Mouse (Mus musculus) hindbrain, postnatal 0 days (tissue): ENCODE measurements around the gene Hormad2. TPM values are rescaled to one million over a fixed set of nuclear protein-coding genes. Genes with fewer than 3 reads are reported as not detected.

Source experiments
- ATAC-seq: fragments of 200-750 bp; cut with Nextera tagmentation; 2 replicates; pipeline ENCODE4 v1.8.0; 2017; ENCODE audit warnings: mild to moderate bottlenecking, moderate TSS enrichment, moderate library complexity
- DNase-seq: peaks from one replicate; pipeline ENCODE4 v3.0.0-alpha.2; 2015; ENCODE audit warnings: low spot score
- H3K27ac ChIP-seq: fragments of 300-500 bp; sonication (generic); 2 replicates; pipeline ENCODE4 v1.5.1; 2014; ENCODE audit warnings: mild to moderate bottlenecking
- H3K27me3 ChIP-seq: fragments of 300-500 bp; sonication (generic); 2 replicates; pipeline ENCODE4 v1.6.1; 2014; ENCODE audit warnings: low read length, mixed read lengths; ENCODE audit not compliant: insufficient read depth
- H3K36me3 ChIP-seq: fragments of 300-500 bp; sonication (generic); 2 replicates; pipeline ENCODE4 v1.6.1; 2014; ENCODE audit warnings: low read length, mixed read lengths; ENCODE audit not compliant: insufficient read depth
- H3K4me1 ChIP-seq: fragments of 300-500 bp; sonication (generic); 2 replicates; pipeline ENCODE4 v1.6.1; 2014; ENCODE audit warnings: antibody characterized with exemption, low read length, mixed read lengths; ENCODE audit not compliant: insufficient read depth
- H3K4me2 ChIP-seq: fragments of 300-500 bp; sonication (generic); 2 replicates; pipeline ENCODE4 v1.6.1; 2014; ENCODE audit warnings: low read depth, mild to moderate bottlenecking, low read length, moderate library complexity, mixed read lengths
- H3K4me3 ChIP-seq: fragments of 300-500 bp; sonication (generic); 2 replicates; pipeline ENCODE4 v1.5.1; 2014; ENCODE audit warnings: low read length
- H3K9ac ChIP-seq: fragments of 300-500 bp; sonication (generic); replicated peaks from 2 replicates; pipeline ENCODE4 v1.6.1; 2014; ENCODE audit warnings: mild to moderate bottlenecking, low read length, moderate library complexity, mixed read lengths
- H3K9me3 ChIP-seq: fragments of 300-500 bp; sonication (generic); 2 replicates; pipeline ENCODE4 v1.6.1; 2016; ENCODE audit warnings: low read length, mixed read lengths
- CTCF ChIP-seq: IDR thresholded peaks from 2 replicates; pipeline ENCODE4 v1.5.1; 2016; ENCODE audit warnings: antibody characterized with exemption, control low read depth, low read depth
- WGBS: fragments of 180-500 bp; shearing (Covaris S2); extraction: QIAGEN DNeasy Blood & Tissue Kit; methylation state at CpG from one replicate; pipeline ENCODE4 v1.1.7; 2014; 5-methylcytosine and 5-hydroxymethylcytosine counted together
- polyA plus RNA-seq: library from polyadenylated mRNA; unstranded; fragments of >200 nt; fragmentation: Nextera tagmentation; extraction: Ambion mirVana; gene quantifications from 2 replicates; pipeline ENCODE4 v1.2.1, GENCODE M21; 2015
- total RNA-seq: library from RNA; depleted of rRNA; stranded (reverse); fragments of >200 nt; gene quantifications from 2 replicates; pipeline ENCODE4 v1.2.3, GENCODE M21; 2014

Gene Hormad2
- total and polyA plus RNA-seq, 2 experiments from 2014 or later: not detected

- DNase-seq: no peak
- 76% methylated on average over 5 of the region's 5 CpGs for WGBS
These were observed 39.7 kb downstream of the Hormad2 start for GRCm38 (mm10) chr11:4401251-4401650.

DNA sequence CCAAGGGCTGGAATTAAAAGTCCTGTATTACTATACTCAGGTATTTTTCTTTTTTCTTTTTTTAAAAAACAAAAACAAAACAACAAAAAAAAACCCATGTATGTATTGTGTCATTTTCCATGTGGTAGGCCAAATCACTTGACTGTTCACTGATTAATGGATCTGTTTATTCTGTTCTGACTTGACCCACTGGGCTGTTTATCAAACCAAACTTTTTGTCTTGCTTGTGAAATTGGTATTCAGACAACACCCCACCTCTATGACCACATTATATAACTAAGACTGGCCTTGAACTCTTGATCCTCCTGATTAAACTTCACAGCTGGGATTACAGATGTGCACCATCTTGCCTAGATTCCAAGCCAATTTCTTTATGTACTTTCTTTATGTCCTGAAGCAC lies 46.7 kb downstream of the Hormad2 start:
- TF ChIP-seq CTCF: no peak
- H3K27me3 ChIP-seq: no peaks in the 10 kb centered on the region
- no peak for ATAC-seq
- DNase-seq: no peak
- no peak overlapping the region for H3K9ac ChIP-seq
- H3K9me3 ChIP-seq: no peaks in the 10 kb centered on the region
- H3K36me3 ChIP-seq: no peaks in the 10 kb centered on the region
- H3K4me1 ChIP-seq: no peaks in the 10 kb centered on the region
- H3K4me2 ChIP-seq: no peak overlapping the region
- H3K27ac ChIP-seq: no peak overlapping the region
- H3K4me3 ChIP-seq: no peak overlapping the region

More at GRCm38 (mm10) chr11:4401251-4401650, 39.7 kb downstream of the Hormad2 start:
- Histone ChIP-seq H3K9ac (no peak overlapping the region), H3K27me3 (no peaks in the 10 kb centered on the region), H3K4me1 (no peaks in the 10 kb centered on the region), H3K4me3 (no peak overlapping the region), H3K27ac (no peak overlapping the region), H3K36me3 (no peaks in the 10 kb centered on the region), H3K4me2 (no peak overlapping the region), H3K9me3 (no peaks in the 10 kb centered on the region)
- TF ChIP-seq CTCF: no peak
- ATAC-seq: no peak

DNA sequence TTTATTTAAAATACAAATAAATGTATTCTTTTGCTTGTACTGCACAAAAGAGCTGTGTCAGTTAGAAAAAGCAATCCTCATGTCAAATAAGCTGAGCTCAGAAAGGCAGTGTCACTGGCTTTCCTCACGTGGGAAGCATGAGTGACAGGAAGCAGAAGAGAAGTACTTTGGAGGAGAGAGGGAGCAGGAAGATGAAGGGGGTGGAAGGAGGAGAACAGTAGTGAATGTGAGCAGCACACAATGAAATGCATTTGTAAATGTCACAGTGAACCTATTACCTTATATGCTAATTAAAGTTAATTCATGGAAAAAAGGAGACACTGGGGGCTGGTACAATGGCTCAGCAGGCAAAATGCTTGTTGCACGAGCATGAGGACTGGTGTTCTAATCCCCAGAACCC lies 52.9 kb downstream of the Hormad2 start:
- H3K9ac ChIP-seq: no peak overlapping the region
- H3K4me3 ChIP-seq: no peak overlapping the region
- no peaks in the 10 kb centered on the region for H3K4me1 ChIP-seq
- H3K9me3 ChIP-seq: no peaks in the 10 kb centered on the region
- no peak overlapping the region for H3K4me2 ChIP-seq
- 13% methylated on average over 2 of the region's 2 CpGs for WGBS
- ATAC-seq: no peak
- H3K27me3 ChIP-seq: no peaks in the 10 kb centered on the region
- no peaks in the 10 kb centered on the region for H3K36me3 ChIP-seq
- no peak for DNase-seq
- TF ChIP-seq CTCF: no peak
- no peak overlapping the region for H3K27ac ChIP-seq

DNA sequence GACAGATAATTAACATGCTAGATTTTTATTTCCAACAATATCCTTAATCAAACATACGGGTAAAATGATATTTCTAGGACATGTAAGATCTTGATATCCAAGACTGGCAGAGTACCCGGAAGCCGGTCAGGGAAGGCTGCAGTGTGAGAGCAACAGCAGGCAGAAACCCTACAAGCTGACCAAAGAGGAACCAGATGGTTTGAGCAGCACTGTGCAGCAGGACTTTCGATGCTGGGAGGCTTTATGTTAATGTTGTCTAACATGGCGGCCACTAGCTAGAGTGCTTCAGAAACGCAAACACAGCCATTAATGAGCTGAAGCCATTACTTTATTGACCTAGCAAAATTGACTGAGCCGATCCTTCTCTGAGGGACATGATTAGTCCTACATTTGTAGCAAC lies 58.6 kb downstream of the Hormad2 start:
- TF ChIP-seq CTCF: no peak
- Histone ChIP-seq H3K27me3 (no peaks in the 10 kb centered on the region), H3K27ac (no peak overlapping the region), H3K4me1 (no peaks in the 10 kb centered on the region), H3K9me3 (no peaks in the 10 kb centered on the region), H3K9ac (no peak overlapping the region), H3K36me3 (no peaks in the 10 kb centered on the region), H3K4me3 (no peak overlapping the region), H3K4me2 (no peak overlapping the region)
- no peak for DNase-seq
- ATAC-seq: no peak
- 90% methylated on average over 7 of the region's 7 CpGs for WGBS

DNA sequence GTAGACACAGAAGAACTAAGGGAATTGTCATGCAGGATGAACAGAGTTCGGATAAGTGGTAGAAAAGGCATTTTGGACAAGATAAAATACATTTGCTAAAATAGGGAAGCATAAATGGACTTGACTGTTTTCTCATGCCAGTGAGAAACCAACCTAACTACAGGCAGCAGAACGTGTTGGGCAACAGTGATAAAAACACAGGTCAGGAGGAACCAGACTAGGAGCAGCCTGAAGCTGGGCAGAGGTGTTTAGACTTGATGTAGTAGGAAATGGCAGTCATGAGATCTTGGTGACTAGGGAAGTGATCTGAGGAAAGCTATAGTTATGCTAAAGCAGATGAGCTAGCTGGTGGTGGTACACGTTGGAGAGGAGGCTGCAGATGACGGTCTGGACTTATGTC lies 61.0 kb downstream of the Hormad2 start:
- Histone ChIP-seq H3K4me2 (no peak overlapping the region), H3K4me3 (no peak overlapping the region), H3K36me3 (no peaks in the 10 kb centered on the region), H3K27ac (no peak overlapping the region), H3K9me3 (no peaks in the 10 kb centered on the region), H3K27me3 (no peaks in the 10 kb centered on the region), H3K4me1 (no peaks in the 10 kb centered on the region), H3K9ac (no peak overlapping the region)
- TF ChIP-seq CTCF: no peak
- ATAC-seq (no peak), DNase-seq (no peak)
- WGBS: 77% methylated on average over 4 of the region's 4 CpGs

DNA sequence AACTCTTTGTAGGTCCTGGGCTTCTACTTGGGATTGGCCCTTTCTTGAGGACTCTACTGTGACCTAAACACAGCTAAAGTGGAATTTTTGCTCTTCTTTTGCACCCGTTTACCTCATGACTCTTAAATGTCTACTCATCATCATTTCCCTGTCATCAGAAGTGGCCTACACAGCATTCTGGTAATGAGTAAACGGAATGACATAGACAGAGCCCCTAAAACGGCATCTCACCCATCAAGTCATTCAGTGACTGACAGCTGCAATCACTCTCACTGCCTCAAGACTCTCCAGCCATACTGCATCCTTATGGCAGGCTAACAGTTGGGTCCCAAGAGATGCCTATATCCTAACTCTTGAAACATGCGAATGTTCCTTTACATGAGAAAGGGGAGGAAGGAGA lies 74.5 kb downstream of the Hormad2 start:
- H3K4me1 ChIP-seq: no peaks in the 10 kb centered on the region
- 87% methylated on average over 4 of the region's 4 CpGs for WGBS

DNA sequence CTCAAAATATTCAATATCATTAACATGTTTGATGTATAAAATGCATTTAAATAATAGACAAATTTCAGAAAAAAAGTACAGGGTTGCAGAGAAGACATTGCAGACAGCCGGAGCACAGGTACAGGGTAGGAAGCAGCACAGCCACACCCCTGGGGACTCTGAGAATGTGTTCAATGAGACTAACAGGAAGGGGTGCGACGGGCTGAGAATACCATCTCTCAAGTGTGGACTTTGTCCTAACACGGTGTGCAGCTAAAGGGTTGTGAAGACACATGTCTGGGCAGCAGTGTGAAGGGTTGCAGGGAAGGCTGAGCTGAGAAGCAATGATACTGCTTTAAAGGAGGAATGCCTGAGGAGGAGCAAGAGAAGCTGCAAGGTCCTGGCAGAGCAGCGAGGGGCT lies 85.5 kb downstream of the Hormad2 start:
- no peak overlapping the region for H3K27ac ChIP-seq
- H3K36me3 ChIP-seq: no peaks in the 10 kb centered on the region
- no peaks in the 10 kb centered on the region for H3K27me3 ChIP-seq
- no peak for DNase-seq
- H3K9me3 ChIP-seq: no peaks in the 10 kb centered on the region
- H3K4me2 ChIP-seq: no peak overlapping the region
- no peak overlapping the region for H3K9ac ChIP-seq
- no peak overlapping the region for H3K4me3 ChIP-seq
- 70% methylated on average over 5 of the region's 5 CpGs for WGBS
- no peak for ATAC-seq
- no peak for TF ChIP-seq CTCF
- no peaks in the 10 kb centered on the region for H3K4me1 ChIP-seq

More for the DNA sequence above, 74.5 kb downstream of the Hormad2 start:
- no peaks in the 10 kb centered on the region for H3K36me3 ChIP-seq
- H3K4me3 ChIP-seq: no peak overlapping the region
- no peak overlapping the region for H3K4me2 ChIP-seq
- ATAC-seq (no peak), DNase-seq (no peak)
- H3K27ac ChIP-seq: no peak overlapping the region
- no peak for TF ChIP-seq CTCF
- H3K9me3 ChIP-seq: no peaks in the 10 kb centered on the region
- H3K9ac ChIP-seq: no peak overlapping the region
- H3K27me3 ChIP-seq: no peaks in the 10 kb centered on the region

- DNase-seq (no peak), ATAC-seq (no peak)
- no peaks in the 10 kb centered on the region for H3K4me1 ChIP-seq
- H3K4me2 ChIP-seq: no peak overlapping the region
- no peak for TF ChIP-seq CTCF
- H3K4me3 ChIP-seq: no peak overlapping the region
- no peak overlapping the region for H3K9ac ChIP-seq
- H3K27ac ChIP-seq: no peak overlapping the region
- H3K9me3 ChIP-seq: no peaks in the 10 kb centered on the region
- H3K27me3 ChIP-seq: no peaks in the 10 kb centered on the region
- 64% methylated on average over 3 of the region's 3 CpGs for WGBS
- H3K36me3 ChIP-seq: no peaks in the 10 kb centered on the region
These were observed 88.3 kb downstream of the Hormad2 start for GRCm38 (mm10) chr11:4352637-4353036.
